Mouse (Mus musculus) mesoderm, embryonic 11.5 days (tissue): Measurements from ENCODE around the gene Tekt5.

Experiments used
- DNase-seq: peaks from one replicate; pipeline ENCODE4 v3.0.0-alpha.2; 2012; ENCODE audit warnings: low read depth, low spot score

Gene Tekt5

DNA sequence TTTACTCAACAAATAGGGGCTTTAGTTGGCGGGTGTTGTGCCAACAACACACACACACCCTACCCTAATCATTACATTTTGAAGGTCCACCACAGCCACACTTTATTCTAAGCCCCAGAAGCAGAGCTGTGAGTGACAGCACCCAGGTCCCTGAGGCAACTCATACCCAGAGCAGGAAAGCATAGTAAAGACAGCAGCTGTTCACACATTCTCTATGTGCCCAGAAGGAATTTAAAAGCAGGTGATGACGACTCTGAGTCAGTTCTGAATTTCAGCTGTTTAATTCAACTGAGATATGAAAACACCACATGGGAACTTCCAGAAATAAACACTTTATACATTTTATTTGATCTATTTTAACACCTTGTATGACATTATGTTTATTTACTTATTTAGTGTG, 15.8 kb downstream of the Tekt5 start:
- DNase-seq, result no peak

DNA sequence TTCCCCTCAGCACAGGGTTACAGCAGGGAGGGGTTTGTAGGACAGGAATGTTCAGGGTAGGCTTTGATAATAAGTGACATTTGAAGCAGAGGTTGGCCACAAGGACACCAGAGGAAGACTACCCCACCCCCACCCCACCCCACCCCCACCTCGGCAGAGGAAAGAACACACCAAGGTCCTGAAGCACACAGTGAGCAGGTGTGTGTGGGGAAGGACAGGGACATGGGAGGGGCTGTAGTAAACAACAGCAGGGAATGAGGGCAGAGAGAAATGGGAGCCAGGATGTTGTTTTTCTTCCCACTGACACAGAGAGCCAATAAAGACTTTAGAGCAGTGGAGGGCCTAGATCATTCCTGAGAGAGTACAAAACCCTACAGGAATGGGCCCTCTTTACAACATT, 18.0 kb downstream of the Tekt5 start:
- DNase-seq, result no peak

DNA sequence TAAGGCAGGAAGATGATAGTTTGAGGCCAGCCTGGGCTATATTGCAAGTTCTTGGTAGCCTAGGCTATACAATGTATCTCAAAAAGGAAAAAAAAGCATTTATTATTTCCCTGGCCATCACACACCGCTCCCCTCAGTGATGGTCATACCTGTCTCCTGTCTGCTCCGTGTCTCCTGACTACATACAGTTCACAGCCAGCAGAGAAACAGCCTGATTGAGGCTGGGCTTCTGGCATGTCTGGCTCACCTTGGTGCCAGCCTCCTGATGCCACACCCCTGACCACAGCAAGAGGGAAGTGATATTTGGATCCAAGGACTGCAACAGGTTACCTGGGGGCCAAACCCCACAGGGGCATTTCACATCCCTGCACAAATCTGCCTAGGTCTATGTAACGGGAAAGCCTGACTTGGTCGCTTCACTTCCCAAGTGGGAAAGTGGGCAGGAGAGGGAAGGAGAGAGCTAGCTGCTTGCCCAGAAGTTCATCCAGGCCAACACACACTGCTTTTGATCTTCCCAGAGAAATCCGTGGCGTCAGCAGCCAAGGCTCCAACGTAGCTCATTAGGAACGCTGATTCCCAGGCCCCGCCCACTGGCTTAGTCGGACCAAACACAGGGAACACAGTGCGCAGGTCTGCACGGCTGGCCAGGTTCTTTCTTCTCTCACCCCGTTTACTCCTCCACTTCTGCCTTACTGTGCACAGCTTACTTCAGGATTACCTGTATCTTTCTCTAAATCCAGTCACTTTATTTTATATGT, 20.9 kb downstream of the Tekt5 start:
- DNase-seq, result peak; percentile 45

GRCm38 (mm10) chr16:10372372-10372771, 22.9 kb downstream of the Tekt5 start:
- no peak for DNase-seq

DNA sequence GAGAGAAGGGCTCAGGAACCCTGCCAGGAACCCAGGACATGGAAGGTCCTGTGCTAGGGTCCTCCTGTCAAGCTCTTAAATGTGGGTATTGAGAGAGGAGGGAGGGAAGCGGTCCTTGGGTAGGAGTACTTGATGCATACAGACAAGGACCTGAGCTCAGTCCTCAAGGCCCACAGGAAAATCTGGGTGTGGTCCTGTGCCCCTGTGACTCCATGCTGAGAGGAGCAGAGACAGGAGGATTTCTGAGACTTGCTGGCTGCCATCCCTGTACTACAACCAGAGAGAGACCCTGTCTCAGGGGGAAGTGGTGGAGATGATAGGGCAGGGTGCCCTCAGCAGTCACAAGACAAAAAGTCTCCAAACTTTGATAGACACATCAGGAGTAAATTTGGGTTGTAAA, 25.3 kb downstream of the Tekt5 start:
- DNase-seq, result no peak

GRCm38 (mm10) chr16:10369468-10369934, 25.8 kb downstream of the Tekt5 start:
- peak; percentile 42 for DNase-seq

DNA sequence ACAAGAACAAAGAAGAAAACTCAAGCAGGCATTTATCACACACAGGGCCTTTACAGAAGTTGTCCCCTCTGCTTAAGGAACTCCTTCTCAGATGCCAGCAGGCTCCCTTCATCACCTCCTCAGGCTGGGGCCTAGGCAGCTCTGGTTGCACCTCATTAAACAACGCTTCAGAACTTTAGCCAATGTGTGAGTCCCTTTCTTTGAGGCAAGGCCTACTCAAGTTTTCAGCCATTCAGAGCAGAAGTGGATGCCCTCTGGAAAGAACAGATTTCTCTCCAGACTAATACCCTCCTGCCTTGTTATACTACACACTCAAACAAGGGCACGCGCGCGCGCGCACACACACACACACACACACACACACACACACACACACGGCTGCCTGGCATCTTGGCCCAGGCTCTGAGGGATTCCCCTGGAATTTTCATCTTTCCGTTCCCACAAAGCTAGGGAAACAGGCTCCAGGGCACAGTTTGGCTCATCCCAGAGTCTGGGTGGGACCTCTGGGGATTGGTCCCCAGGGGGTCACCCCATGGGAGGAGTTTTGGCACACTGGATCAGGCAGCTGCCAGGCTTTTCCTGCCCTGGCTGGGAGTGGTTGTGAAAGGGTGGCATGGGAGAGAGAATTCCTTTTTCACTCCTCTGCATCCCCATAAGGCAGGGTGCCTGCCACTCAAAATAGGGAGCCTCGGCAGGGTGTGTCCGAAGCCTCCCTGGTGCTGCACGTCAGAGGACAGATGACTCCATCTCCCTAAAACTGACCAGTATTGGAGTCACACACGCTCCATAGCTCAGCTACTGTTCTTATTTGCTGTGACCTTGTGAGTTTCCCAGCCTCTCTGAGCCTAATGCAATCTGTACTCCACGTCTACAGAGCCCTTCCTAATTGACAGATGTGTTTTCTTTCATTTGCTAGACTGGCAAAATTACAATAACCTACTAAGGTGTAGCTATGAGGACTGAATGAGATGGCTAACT, 28.8 kb downstream of the Tekt5 start:
- DNase-seq, result no peak

DNA sequence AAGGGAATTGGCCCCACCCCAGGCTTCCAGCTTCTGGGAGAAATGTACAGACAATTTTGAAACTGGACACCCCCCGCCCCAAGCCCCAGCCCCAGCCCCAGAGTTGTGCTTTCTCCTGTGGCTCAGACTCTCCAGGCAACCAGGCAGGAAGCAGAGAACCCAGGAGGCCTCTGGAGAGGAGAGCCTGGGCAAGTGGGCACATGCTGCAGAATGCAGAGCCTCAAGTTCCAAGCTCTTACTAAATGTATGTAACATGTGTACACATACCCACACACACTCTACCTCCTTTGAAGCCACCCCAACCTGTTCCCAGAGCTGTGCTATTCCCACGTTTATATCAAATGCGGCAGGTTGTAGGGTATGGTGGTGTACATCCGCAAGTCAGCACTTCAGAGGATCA, 29.5 kb downstream of the Tekt5 start:
- no peak for DNase-seq

DNA sequence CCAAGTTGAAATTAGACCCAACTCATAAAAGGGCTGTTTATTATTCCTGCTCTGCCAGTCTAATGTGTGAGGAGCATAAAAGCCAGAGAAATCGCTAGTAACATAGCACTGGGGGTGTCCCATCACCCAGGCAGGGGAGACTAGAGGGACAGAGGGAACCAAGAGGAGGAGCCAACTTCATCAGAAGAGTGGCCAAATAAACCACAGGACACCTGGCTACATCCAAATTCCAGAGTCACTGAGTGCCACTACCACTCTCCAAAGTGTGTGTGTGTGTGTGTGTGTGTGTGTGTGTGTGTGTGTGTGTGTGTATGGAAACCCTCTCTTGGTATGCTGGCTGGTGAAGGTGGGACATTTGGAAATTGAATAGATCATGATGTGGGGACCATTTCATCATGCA, 32.2 kb downstream of the Tekt5 start:
- DNase-seq, result no peak

DNA sequence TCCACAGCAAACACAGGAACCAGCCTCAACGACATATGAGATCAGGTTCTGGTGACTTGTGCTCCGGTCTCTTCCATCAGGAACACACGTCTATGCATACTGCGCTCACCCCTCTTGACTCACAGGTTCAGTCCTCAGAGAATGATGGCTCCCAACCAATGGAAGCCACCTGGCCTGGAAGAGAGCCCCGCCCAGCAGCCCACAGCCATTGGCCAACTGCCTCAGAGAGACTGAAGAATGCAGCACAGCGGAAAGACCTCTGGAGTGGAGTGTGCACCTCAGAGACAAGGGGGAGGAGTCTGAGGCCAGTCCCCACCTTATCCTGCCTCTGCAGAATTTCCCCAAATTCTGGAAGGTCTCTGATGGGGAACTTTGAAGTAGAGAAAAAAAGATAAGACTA, 36.0 kb downstream of the Tekt5 start:
- DNase-seq, result no peak

DNA sequence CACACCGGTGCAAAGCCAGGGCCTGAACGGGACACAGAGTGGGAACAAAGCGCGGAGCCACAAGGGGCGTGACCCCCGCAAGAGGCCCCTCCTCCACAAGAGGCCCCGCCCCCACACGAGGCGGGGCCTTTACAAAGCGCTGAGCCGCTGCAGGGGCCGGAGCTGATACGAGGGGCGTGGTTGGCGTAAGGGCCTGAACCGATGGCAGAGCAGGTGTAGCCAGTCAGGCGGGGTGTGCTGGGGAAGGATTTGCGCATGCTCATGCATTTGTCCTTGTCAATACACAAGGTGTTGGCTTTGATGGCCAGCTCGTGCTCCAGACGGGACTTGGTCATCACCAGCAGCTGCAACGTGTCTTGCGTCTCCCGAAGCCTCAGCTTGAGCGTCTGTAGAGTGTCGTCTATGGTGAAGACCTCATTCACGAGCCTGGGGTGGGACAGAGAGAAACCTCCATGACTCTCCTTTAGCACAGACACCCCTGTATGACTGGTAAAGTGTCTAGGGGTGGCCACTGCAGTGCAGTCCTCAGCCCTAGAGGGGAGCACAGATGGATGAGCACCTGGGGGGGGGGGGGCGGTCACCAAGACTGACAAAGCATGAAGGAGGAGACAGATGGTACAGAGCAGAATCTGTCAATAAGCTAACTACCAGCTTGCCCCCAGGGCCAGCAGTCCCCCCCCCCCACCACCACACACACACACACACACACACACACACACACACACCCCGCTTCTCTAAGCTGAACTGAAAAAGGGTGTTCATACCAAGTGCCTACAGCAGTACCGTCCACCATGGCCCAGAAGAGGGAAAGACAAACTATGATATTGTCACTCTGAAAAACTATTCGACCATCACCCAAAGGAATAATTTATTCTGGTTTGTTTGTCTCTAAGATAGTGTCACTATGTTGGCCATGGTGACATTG, 37.0 kb downstream of the Tekt5 start:
- peak; percentile 87 for DNase-seq

DNA sequence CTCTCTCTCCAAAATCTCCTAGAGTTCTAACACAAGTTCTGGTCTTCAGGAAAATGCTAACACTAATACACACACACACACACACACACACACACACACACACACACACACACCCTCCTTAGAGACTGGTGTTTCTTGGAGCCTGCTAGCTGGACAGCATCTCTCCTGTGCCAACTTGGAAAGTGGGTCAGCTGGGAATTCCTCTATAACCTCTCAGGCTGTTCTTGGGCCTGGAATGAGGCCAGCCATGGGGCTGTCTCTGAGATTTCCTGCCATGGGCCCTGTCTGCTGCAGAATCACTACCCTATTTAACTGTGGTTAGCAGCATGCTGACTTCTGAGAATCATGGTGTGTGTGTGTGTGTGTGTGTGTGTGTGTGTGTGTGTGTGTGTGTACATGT, 40.3 kb downstream of the Tekt5 start:
- no peak for DNase-seq

GRCm38 (mm10) chr16:10351050-10351636, 44.1 kb downstream of the Tekt5 start:
- no peak for DNase-seq

DNA sequence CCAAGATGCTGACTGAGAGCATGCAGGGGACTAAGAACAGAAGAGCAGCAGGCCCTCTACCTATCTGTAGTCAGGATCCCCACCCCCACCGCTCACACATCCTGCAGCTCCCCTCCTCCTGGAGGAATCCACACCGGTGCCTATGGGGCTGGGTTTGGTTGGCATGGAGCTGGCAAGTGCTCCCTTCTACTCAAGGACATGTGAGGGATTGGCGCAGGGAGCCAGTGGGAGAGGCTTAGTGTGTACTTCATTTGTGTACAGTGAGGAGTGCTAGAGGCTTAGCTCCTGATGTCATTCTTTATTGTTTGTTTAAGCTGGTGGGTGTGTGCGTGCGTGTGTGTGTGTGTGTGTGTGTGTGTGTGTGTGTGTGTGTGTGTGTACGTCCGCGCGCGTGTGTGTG, 45.4 kb downstream of the Tekt5 start:
- no peak for DNase-seq

GRCm38 (mm10) chr16:10349436-10349835, 45.9 kb downstream of the Tekt5 start:
- no peak for DNase-seq

- DNase-seq, result no peak
These were observed 47.7 kb downstream of the Tekt5 start for GRCm38 (mm10) chr16:10347551-10347950.

- DNase-seq, result no peak
These were observed 54.2 kb downstream of the Tekt5 start for GRCm38 (mm10) chr16:10341110-10341509.

GRCm38 (mm10) chr16:10339930-10340329, 55.4 kb downstream of the Tekt5 start:
- no peak for DNase-seq

DNA sequence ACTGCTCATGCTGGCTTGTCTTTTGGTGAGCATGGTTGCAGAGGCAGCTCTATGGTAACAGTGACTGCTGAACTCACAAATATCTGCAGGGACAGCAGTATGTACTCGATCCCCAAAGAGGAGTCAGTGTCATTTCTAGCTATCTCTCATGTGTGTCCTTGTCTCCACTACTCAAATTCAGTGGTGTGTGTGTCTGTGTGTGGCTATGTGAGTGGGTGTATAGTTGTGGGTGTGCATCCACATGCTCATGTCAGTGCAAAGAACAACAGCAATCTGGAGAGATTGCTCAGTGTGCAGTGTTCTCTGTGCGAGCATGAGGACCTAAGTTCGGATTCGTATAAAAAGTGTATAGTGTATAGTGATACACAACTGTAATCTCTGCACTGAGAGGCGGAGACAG, 56.7 kb downstream of the Tekt5 start:
- no peak for DNase-seq

DNA sequence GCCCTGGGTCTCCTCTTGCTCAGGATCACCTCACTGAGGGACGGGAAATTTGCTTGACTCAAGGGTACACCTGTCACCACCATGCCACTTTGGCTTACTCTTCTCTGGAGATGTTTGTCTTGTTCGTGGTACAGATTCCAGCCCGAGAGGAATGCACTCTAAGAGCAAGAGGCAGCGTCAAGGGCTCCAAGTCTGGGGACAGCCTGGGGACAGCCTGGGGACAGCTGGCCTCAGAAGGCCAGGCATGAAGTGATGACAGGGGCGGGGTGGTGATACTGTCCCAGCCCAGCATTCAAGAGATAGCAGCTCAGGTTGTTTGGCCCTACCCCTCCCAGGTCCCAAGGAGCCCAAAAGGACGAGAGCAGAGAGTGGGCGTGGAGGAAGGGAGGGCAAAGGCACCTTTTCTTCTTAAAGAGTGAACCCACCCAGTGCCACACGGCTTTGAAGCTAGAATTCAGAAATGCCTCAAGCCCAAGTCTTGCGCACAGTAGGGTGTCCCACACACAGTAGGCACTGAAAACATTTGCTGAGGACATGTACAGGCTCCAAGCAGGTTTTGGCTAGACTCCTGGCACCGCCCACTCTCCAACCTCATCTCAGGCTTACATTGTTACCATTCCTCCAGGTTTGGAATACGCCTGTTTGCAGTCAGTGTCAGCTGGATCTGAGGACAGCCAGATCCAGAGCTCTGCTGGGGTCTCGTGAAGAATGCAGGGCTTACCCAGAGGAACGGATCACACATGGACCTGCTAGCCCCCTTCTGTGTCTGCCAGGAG, 57.7 kb downstream of the Tekt5 start:
- no peak for DNase-seq
